Mouse (Mus musculus): ENCODE measurements around the gene Ptk6. TPM values are rescaled to one million over a fixed set of nuclear protein-coding genes. Genes with fewer than 3 reads are reported as not detected.
A peak's percentile ranks its signal among the peaks of the same experiment; 100 is the strongest.

Gene Ptk6
- polyA plus RNA-seq, 1 experiment from 2014 or later: not detected

GRCm38 (mm10) chr2:181160821-181161220 is 41.8 kb downstream of the Ptk6 start:
- peaks cover 30 to 31% of the 10 kb centered on the region in 2 experiments for H3K4me1 ChIP-seq (ENCODE audit: control insufficient read depth in 2 of 2, insufficient read depth in 2 of 2, low read length in 2 of 2)
- H3K4me3 ChIP-seq (ENCODE audit: control insufficient read depth in 1 of 2, insufficient read depth in 1 of 2, low read depth in 1 of 2, low read length in 2 of 2): no peak overlapping the region
- no peaks in the 10 kb centered on the region for H3K9me3 ChIP-seq (ENCODE audit: control insufficient read depth, low read length)
- no peaks in the 10 kb centered on the region for H3K36me3 ChIP-seq (ENCODE audit: control insufficient read depth, insufficient read depth, low read length)
- H3K4me2 ChIP-seq (ENCODE audit: low read length): no peak overlapping the region
- H3K27me3 ChIP-seq (ENCODE audit: control insufficient read depth, insufficient read depth, low read length): peaks cover 17% of the 10 kb centered on the region
- H3K27ac ChIP-seq (replicated peaks in 1 of 2; ENCODE audit: control insufficient read depth in 1 of 2, insufficient read depth in 1 of 2, low read depth in 2 of 2, low read length in 2 of 2): no peak overlapping the region
- 68% methylated on average over 4 of the region's 4 CpGs for WGBS
- ATAC-seq (ENCODE audit: insufficient number of reproducible peaks, insufficient read depth, low FRiP score, low read depth): no peak
- no peak overlapping the region for H3K9ac ChIP-seq (ENCODE audit: low read length)

- H3K4me1 ChIP-seq (ENCODE audit: control insufficient read depth in 2 of 2, insufficient read depth in 2 of 2, low read length in 2 of 2): peaks cover 37 to 41% of the 10 kb centered on the region in 2 experiments
- no peaks in the 10 kb centered on the region for H3K36me3 ChIP-seq (ENCODE audit: control insufficient read depth, insufficient read depth, low read length)
- peak overlapping the region; percentile 61 for H3K4me2 ChIP-seq (ENCODE audit: low read length)
- H3K4me3 ChIP-seq (ENCODE audit: control insufficient read depth in 1 of 2, insufficient read depth in 1 of 2, low read depth in 1 of 2, low read length in 2 of 2): peak overlapping the region in 1 of 2 experiments; percentile 11; a peak in 1 of 4 replicates
- WGBS: 0% methylated on average over 2 of the region's 2 CpGs
- H3K9me3 ChIP-seq (ENCODE audit: control insufficient read depth, low read length): no peaks in the 10 kb centered on the region
- peaks cover 13% of the 10 kb centered on the region for H3K27me3 ChIP-seq (ENCODE audit: control insufficient read depth, insufficient read depth, low read length)
- peak overlapping the region; percentile 86 to 96 for H3K27ac ChIP-seq (replicated peaks in 1 of 2; ENCODE audit: control insufficient read depth in 1 of 2, insufficient read depth in 1 of 2, low read depth in 2 of 2, low read length in 2 of 2)
- peak; percentile 54 for ATAC-seq (ENCODE audit: insufficient number of reproducible peaks, insufficient read depth, low FRiP score, low read depth)
- peak overlapping the region; percentile 64 for H3K9ac ChIP-seq (ENCODE audit: low read length)
Observed at GRCm38 (mm10) chr2:181159771-181160170, 42.8 kb downstream of the Ptk6 start.

GRCm38 (mm10) chr2:181159091-181159514 is 43.5 kb downstream of the Ptk6 start:
- peak; percentile 72 for ATAC-seq (ENCODE audit: insufficient number of reproducible peaks, insufficient read depth, low FRiP score, low read depth)
- Histone ChIP-seq H3K4me1 (ENCODE audit: control insufficient read depth in 2 of 2, insufficient read depth in 2 of 2, low read length in 2 of 2) (peaks cover 44 to 45% of the 10 kb centered on the region in 2 experiments), H3K9ac (ENCODE audit: low read length) (peak overlapping the region; percentile 64), H3K4me2 (ENCODE audit: low read length) (peak overlapping the region; percentile 61), H3K27me3 (ENCODE audit: control insufficient read depth, insufficient read depth, low read length) (peaks cover 13% of the 10 kb centered on the region), H3K9me3 (ENCODE audit: control insufficient read depth, low read length) (no peaks in the 10 kb centered on the region), H3K36me3 (ENCODE audit: control insufficient read depth, insufficient read depth, low read length) (no peaks in the 10 kb centered on the region; the same call in 1 of the 2 replicates), H3K4me3 (ENCODE audit: control insufficient read depth in 1 of 2, insufficient read depth in 1 of 2, low read depth in 1 of 2, low read length in 2 of 2) (no peak overlapping the region), H3K27ac (replicated peaks in 1 of 2; ENCODE audit: control insufficient read depth in 1 of 2, insufficient read depth in 1 of 2, low read depth in 2 of 2, low read length in 2 of 2) (peak overlapping the region; percentile 86 to 96)
- 22% methylated on average over 7 of the region's 7 CpGs for WGBS

GRCm38 (mm10) chr2:181158471-181158870 is 44.1 kb downstream of the Ptk6 start:
- Histone ChIP-seq H3K4me1 (ENCODE audit: control insufficient read depth in 2 of 2, insufficient read depth in 2 of 2, low read length in 2 of 2) (peaks cover 45 to 48% of the 10 kb centered on the region in 2 experiments), H3K4me3 (ENCODE audit: control insufficient read depth in 1 of 2, insufficient read depth in 1 of 2, low read depth in 1 of 2, low read length in 2 of 2) (no peak overlapping the region), H3K36me3 (ENCODE audit: control insufficient read depth, insufficient read depth, low read length) (peaks cover 4% of the 10 kb centered on the region), H3K27ac (replicated peaks in 1 of 2; ENCODE audit: control insufficient read depth in 1 of 2, insufficient read depth in 1 of 2, low read depth in 2 of 2, low read length in 2 of 2) (peak overlapping the region; percentile 69 to 96; a peak in 3 of 4 replicates), H3K9me3 (ENCODE audit: control insufficient read depth, low read length) (no peaks in the 10 kb centered on the region), H3K27me3 (ENCODE audit: control insufficient read depth, insufficient read depth, low read length) (peaks cover 13% of the 10 kb centered on the region), H3K9ac (ENCODE audit: low read length) (no peak overlapping the region), H3K4me2 (ENCODE audit: low read length) (peak overlapping the region; percentile 61; the same call in 1 of the 2 replicates)
- 84% methylated on average over 2 of the region's 2 CpGs for WGBS
- no peak for ATAC-seq (ENCODE audit: insufficient number of reproducible peaks, insufficient read depth, low FRiP score, low read depth)

GRCm38 (mm10) chr2:181157716-181158302 is 44.8 kb downstream of the Ptk6 start:
- no peak overlapping the region for H3K4me3 ChIP-seq (ENCODE audit: control insufficient read depth in 1 of 2, insufficient read depth in 1 of 2, low read depth in 1 of 2, low read length in 2 of 2)
- H3K27ac ChIP-seq (replicated peaks in 1 of 2; ENCODE audit: control insufficient read depth in 1 of 2, insufficient read depth in 1 of 2, low read depth in 2 of 2, low read length in 2 of 2): peak overlapping the region in 1 of 2 experiments; percentile 93; a peak in 3 of 4 replicates
- peaks cover 13% of the 10 kb centered on the region for H3K27me3 ChIP-seq (ENCODE audit: control insufficient read depth, insufficient read depth, low read length)
- peak overlapping the region; percentile 68 for H3K4me2 ChIP-seq (ENCODE audit: low read length)
- H3K4me1 ChIP-seq (ENCODE audit: control insufficient read depth in 2 of 2, insufficient read depth in 2 of 2, low read length in 2 of 2): peaks cover 45 to 48% of the 10 kb centered on the region in 2 experiments
- 66% methylated on average over 6 of the region's 6 CpGs for WGBS
- H3K36me3 ChIP-seq (ENCODE audit: control insufficient read depth, insufficient read depth, low read length): peaks cover 11% of the 10 kb centered on the region
- no peak for ATAC-seq (ENCODE audit: insufficient number of reproducible peaks, insufficient read depth, low FRiP score, low read depth)
- no peaks in the 10 kb centered on the region for H3K9me3 ChIP-seq (ENCODE audit: control insufficient read depth, low read length)
- H3K9ac ChIP-seq (ENCODE audit: low read length): no peak overlapping the region

GRCm38 (mm10) chr2:181157180-181157579 is 45.4 kb downstream of the Ptk6 start:
- peaks cover 45 to 48% of the 10 kb centered on the region in 2 experiments for H3K4me1 ChIP-seq (ENCODE audit: control insufficient read depth in 2 of 2, insufficient read depth in 2 of 2, low read length in 2 of 2)
- peak overlapping the region; percentile 86 for H3K9ac ChIP-seq (ENCODE audit: low read length)
- ATAC-seq (ENCODE audit: insufficient number of reproducible peaks, insufficient read depth, low FRiP score, low read depth): no peak
- 73% methylated on average over 4 of the region's 4 CpGs for WGBS
- H3K4me3 ChIP-seq (ENCODE audit: control insufficient read depth in 1 of 2, insufficient read depth in 1 of 2, low read depth in 1 of 2, low read length in 2 of 2): peak overlapping the region; percentile 58 to 63
- H3K27me3 ChIP-seq (ENCODE audit: control insufficient read depth, insufficient read depth, low read length): peaks cover 13% of the 10 kb centered on the region
- no peaks in the 10 kb centered on the region for H3K9me3 ChIP-seq (ENCODE audit: control insufficient read depth, low read length)
- H3K36me3 ChIP-seq (ENCODE audit: control insufficient read depth, insufficient read depth, low read length): peaks cover 17% of the 10 kb centered on the region
- peak overlapping the region; percentile 68 for H3K4me2 ChIP-seq (ENCODE audit: low read length)
- H3K27ac ChIP-seq (replicated peaks in 1 of 2; ENCODE audit: control insufficient read depth in 1 of 2, insufficient read depth in 1 of 2, low read depth in 2 of 2, low read length in 2 of 2): peak overlapping the region; percentile 83 to 93

GRCm38 (mm10) chr2:181156248-181157121 is 46.1 kb downstream of the Ptk6 start, which contains the start of gene Eef1a2:
Gene Eef1a2, minus strand, starts transcription at chr2:181157014.
- Histone ChIP-seq H3K9ac (ENCODE audit: low read length) (peak within 1 kb of the TSS; percentile 86), H3K4me2 (ENCODE audit: low read length) (peak within 1 kb of the TSS; percentile 68), H3K27me3 (ENCODE audit: control insufficient read depth, insufficient read depth, low read length) (peaks cover 13% of the 10 kb centered on the region), H3K36me3 (ENCODE audit: control insufficient read depth, insufficient read depth, low read length) (peaks cover 23% of the 10 kb centered on the region), H3K4me1 (ENCODE audit: control insufficient read depth in 2 of 2, insufficient read depth in 2 of 2, low read length in 2 of 2) (peaks cover 45 to 48% of the 10 kb centered on the region in 2 experiments), H3K27ac (replicated peaks in 1 of 2; ENCODE audit: control insufficient read depth in 1 of 2, insufficient read depth in 1 of 2, low read depth in 2 of 2, low read length in 2 of 2) (peak within 1 kb of the TSS; percentile 83 to 93), H3K4me3 (ENCODE audit: control insufficient read depth in 1 of 2, insufficient read depth in 1 of 2, low read depth in 1 of 2, low read length in 2 of 2) (peak within 1 kb of the TSS; percentile 58 to 63), H3K9me3 (ENCODE audit: control insufficient read depth, low read length) (no peaks in the 10 kb centered on the region)
- ATAC-seq (ENCODE audit: insufficient number of reproducible peaks, insufficient read depth, low FRiP score, low read depth): peak; percentile 31
- WGBS: 2% methylated on average over 55 of the region's 55 CpGs
